Mouse (Mus musculus): Measurements from ENCODE around the gene Zmiz1.

DNA sequence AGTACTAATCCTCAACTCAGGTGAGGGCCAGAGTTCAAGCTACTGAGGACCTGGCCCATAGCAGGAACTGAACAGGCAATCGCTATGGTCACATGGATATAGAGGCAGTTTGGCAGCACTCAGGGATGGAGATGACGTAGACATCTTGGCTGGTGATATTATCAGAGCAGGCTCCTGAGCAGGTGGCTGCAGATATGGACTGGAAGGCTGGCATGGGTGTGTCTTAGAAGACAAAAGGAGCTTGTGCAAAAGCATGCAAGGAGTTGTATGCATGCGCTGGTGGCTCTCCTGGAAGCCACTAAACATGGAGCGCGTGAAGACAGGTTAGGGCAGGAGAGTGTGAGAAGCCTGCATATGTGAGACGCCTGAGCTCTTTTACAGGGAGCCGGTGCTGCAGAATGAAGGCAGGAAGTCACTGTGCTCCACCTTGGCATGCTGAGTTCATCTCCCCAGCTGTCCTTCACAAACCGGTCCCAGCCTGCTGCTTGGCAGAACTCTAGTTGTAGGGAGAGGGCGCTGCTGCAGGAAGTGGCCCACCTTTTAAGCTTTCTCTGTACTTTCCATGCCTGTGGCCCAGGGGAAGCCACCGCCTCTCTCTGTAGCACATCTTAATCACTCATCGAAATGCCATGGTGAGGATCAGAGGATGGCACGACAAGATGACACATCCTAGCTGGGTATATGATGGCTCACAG is 4.8 kb upstream of the Zmiz1 start:
- TF ChIP-seq CTCF (IDR thresholded peaks at IDR 0.05; ENCODE audit: control insufficient read depth, insufficient read depth, insufficient read length) (no peak), CEBPB (IDR thresholded peaks at IDR 0.05; ENCODE audit: low read depth) (no peak), MYOG (IDR thresholded peaks at IDR 0.05; ENCODE audit: control insufficient read depth, extremely low read depth, insufficient read length) (no peak), USF1 (IDR thresholded peaks at IDR 0.05; ENCODE audit: low read depth) (no peak)

Data from C2C12 (cell line).